Mouse (Mus musculus): Measurements from ENCODE around the gene Ppp1r36. TPM values are rescaled to one million over a fixed set of nuclear protein-coding genes. Genes with fewer than 3 reads are reported as not detected.
A peak's percentile ranks its signal among the peaks of the same experiment; 100 is the strongest.
"Not testable (repeated sequence)": the region's sequence is repeated elsewhere in the genome, so short reads cannot be mapped to it uniquely, and the experiment has no call there.

Ppp1r36 gene
- polyA plus RNA-seq, 1 experiment, result not detected

- no peak for DNase-seq (ENCODE audit: low read depth in 1 of 2, low spot score in 2 of 2)
- Histone ChIP-seq H3K27me3 (ENCODE audit: control insufficient read depth, insufficient read depth, low read length) (peaks cover 6% of the 10 kb centered on the region; the same call in 1 of the 2 replicates), H3K4me1 (ENCODE audit: control insufficient read depth, insufficient read depth, insufficient read length) (no peaks in the 10 kb centered on the region; the same call in 1 of the 2 replicates), H3K4me3 (ENCODE audit: extremely low read depth, insufficient read depth, insufficient read length) (no peak overlapping the region), H3K27ac (ENCODE audit: insufficient read depth, low read length) (no peak overlapping the region), H3K36me3 (ENCODE audit: control insufficient read depth, insufficient read depth, low read length) (no peaks in the 10 kb centered on the region)
- 66% methylated on average over 8 of the region's 8 CpGs for WGBS
- TF ChIP-seq POLR2A (IDR thresholded peaks at IDR 0.05; ENCODE audit: low read depth, low read length) (no peak), CTCF (IDR thresholded peaks at IDR 0.05; ENCODE audit: extremely low read depth, insufficient read depth, insufficient read length, insufficient replicate concordance) (no peak)
These were observed 18.2 kb downstream of the Ppp1r36 start for GRCm38 (mm10) chr12:76435549-76435948.

DNA sequence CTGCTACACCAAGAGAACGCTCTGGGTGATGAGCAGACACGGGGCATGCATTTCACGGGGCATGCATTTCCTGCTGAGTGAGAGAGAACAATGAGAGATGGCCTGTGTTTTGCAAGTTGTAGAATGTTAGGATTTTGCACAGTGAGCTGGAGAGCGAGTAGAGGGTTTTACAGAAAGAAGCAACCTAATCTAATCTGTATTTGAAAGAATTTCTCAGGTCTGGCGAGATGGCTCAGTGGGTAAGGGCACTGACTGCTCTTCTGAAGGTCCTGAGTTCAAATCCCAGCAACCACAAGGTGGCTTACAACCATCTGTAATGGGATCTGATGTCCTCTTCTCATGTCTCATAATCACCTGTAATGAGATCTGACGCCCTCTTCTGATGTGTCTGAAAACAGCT lies 26.1 kb downstream of the Ppp1r36 start:
- not testable (repeated sequence) for DNase-seq (ENCODE audit: low read depth in 1 of 2, low spot score in 2 of 2); H3K27me3 ChIP-seq (ENCODE audit: control insufficient read depth, insufficient read depth, low read length); H3K4me3 ChIP-seq (ENCODE audit: extremely low read depth, insufficient read depth, insufficient read length); H3K27ac ChIP-seq (ENCODE audit: insufficient read depth, low read length); H3K36me3 ChIP-seq (ENCODE audit: control insufficient read depth, insufficient read depth, low read length); H3K4me1 ChIP-seq (ENCODE audit: control insufficient read depth, insufficient read depth, insufficient read length)
- 72% methylated on average over 6 of the region's 6 CpGs for WGBS

DNA sequence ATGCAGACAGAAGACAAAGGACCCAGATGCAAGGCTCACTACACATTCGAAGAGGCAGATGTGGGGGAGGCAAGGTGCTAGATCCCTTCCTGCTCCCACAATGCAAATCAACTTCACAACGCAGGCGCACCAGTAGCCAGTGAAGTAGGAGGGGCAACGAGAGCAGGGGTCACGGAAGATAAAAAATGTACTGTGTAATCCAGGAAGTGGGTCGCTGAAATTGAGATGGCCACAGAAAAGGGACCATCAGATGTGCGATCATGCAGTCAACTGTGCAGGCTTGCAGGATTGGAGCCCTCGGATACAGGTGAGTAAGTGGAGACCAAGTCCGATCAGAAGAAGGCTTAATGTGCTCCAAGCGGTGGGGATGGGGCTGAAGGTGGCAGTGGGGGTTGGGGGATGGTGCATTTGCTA lies 27.0 kb downstream of the Ppp1r36 start:
- TF ChIP-seq CTCF (IDR thresholded peaks at IDR 0.05; ENCODE audit: extremely low read depth, insufficient read depth, insufficient read length, insufficient replicate concordance) (no peak), POLR2A (IDR thresholded peaks at IDR 0.05; ENCODE audit: low read depth, low read length) (no peak)
- Histone ChIP-seq H3K27ac (ENCODE audit: insufficient read depth, low read length) (no peak overlapping the region), H3K4me3 (ENCODE audit: extremely low read depth, insufficient read depth, insufficient read length) (peak overlapping the region; percentile 41; the same call in 1 of the 2 replicates), H3K27me3 (ENCODE audit: control insufficient read depth, insufficient read depth, low read length) (no peaks in the 10 kb centered on the region), H3K36me3 (ENCODE audit: control insufficient read depth, insufficient read depth, low read length) (no peaks in the 10 kb centered on the region), H3K4me1 (ENCODE audit: control insufficient read depth, insufficient read depth, insufficient read length) (no peaks in the 10 kb centered on the region)
- WGBS, result 61% methylated on average over 10 of the region's 10 CpGs
- no peak for DNase-seq (ENCODE audit: low read depth in 1 of 2, low spot score in 2 of 2)

DNA sequence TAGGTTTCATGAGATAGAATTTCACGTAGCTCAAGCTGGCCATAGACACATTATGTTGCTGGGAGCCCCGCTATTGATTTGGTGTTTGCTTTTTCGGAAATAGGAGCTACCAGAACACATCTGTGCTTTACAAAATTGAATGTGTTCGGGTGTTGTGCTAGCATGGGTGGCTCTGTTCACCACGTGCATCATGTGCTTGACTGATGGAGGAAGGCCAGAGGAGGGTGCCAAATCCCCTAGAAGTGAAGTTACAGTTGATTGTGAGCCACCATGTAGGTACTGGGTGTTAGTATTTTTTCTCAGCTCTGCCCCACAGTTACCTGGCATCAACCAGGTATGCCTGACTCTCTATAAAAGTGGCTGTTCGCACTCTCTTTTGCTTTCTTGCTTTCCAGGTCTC lies 27.5 kb downstream of the Ppp1r36 start:
- H3K4me3 ChIP-seq (ENCODE audit: extremely low read depth, insufficient read depth, insufficient read length), result no peak overlapping the region
- H3K36me3 ChIP-seq (ENCODE audit: control insufficient read depth, insufficient read depth, low read length), result no peaks in the 10 kb centered on the region
- no peak overlapping the region for H3K27ac ChIP-seq (ENCODE audit: insufficient read depth, low read length)
- no peak for DNase-seq (ENCODE audit: low read depth in 1 of 2, low spot score in 2 of 2)
- no peaks in the 10 kb centered on the region for H3K27me3 ChIP-seq (ENCODE audit: control insufficient read depth, insufficient read depth, low read length)
- WGBS, result 74% methylated on average over 6 of the region's 6 CpGs
- no peaks in the 10 kb centered on the region for H3K4me1 ChIP-seq (ENCODE audit: control insufficient read depth, insufficient read depth, insufficient read length)
- TF ChIP-seq POLR2A (IDR thresholded peaks at IDR 0.05; ENCODE audit: low read depth, low read length) (no peak), CTCF (IDR thresholded peaks at IDR 0.05; ENCODE audit: extremely low read depth, insufficient read depth, insufficient read length, insufficient replicate concordance) (no peak)

DNA sequence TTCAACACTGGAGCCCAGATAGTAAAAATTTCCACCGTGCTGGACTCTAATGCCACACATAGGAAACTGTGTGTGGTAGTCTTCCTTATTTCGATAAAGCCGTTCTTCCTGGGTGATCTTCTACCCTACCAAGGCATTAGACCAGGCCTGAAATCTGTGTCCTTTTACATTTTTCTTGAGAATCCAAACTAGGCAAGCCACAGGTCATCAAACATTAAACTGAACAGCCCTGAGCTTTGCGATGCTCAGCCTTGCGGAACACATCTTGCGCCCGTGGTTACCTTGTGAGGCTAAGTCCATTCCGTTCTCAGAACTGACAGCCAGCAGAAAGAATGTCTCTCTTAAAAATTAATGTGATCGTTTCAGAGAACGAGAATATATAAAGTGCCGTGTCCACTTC lies 28.9 kb downstream of the Ppp1r36 start:
- WGBS, result 88% methylated on average over 11 of the region's 11 CpGs
- no peak overlapping the region for H3K4me3 ChIP-seq (ENCODE audit: extremely low read depth, insufficient read depth, insufficient read length)

GRCm38 (mm10) chr12:76448127-76448526 lies 30.8 kb downstream of the Ppp1r36 start:
- Histone ChIP-seq H3K4me1 (ENCODE audit: control insufficient read depth, insufficient read depth, insufficient read length) (no peaks in the 10 kb centered on the region), H3K4me3 (ENCODE audit: extremely low read depth, insufficient read depth, insufficient read length) (no peak overlapping the region), H3K27me3 (ENCODE audit: control insufficient read depth, insufficient read depth, low read length) (no peaks in the 10 kb centered on the region), H3K36me3 (ENCODE audit: control insufficient read depth, insufficient read depth, low read length) (no peaks in the 10 kb centered on the region), H3K27ac (ENCODE audit: insufficient read depth, low read length) (no peak overlapping the region)
- TF ChIP-seq POLR2A (IDR thresholded peaks at IDR 0.05; ENCODE audit: low read depth, low read length) (no peak), CTCF (IDR thresholded peaks at IDR 0.05; ENCODE audit: extremely low read depth, insufficient read depth, insufficient read length, insufficient replicate concordance) (no peak)
- DNase-seq (ENCODE audit: low read depth in 1 of 2, low spot score in 2 of 2), result no peak
- WGBS, result 83% methylated on average over 6 of the region's 6 CpGs

More for the DNA sequence above, 28.9 kb downstream of the Ppp1r36 start:
- no peaks in the 10 kb centered on the region for H3K27me3 ChIP-seq (ENCODE audit: control insufficient read depth, insufficient read depth, low read length)
- no peak for DNase-seq (ENCODE audit: low read depth in 1 of 2, low spot score in 2 of 2)
- TF ChIP-seq CTCF (IDR thresholded peaks at IDR 0.05; ENCODE audit: extremely low read depth, insufficient read depth, insufficient read length, insufficient replicate concordance), result no peak
- TF ChIP-seq POLR2A (IDR thresholded peaks at IDR 0.05; ENCODE audit: low read depth, low read length), result no peak
- no peak overlapping the region for H3K27ac ChIP-seq (ENCODE audit: insufficient read depth, low read length)
- no peaks in the 10 kb centered on the region for H3K4me1 ChIP-seq (ENCODE audit: control insufficient read depth, insufficient read depth, insufficient read length)
- H3K36me3 ChIP-seq (ENCODE audit: control insufficient read depth, insufficient read depth, low read length), result no peaks in the 10 kb centered on the region

DNA sequence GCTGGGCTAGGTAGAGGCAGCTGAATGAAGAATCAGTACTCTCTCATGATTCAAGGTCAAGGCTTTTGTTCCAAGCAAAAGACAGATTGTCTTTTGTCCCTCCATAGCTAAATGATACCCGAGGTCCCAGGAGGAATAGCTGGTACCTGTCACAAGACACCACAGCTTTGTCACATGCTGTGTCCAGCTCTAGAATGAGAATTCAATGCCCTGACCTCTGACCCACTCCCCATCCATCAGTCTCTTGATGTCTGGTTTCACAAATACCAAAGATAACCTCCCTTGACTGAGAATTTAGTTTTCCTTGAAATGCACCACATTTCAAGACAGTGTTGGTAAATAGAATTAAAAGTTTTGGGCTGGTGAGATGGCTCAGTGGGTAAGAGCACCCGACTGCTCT lies 34.9 kb downstream of the Ppp1r36 start:
- WGBS, result 78% methylated on average over 2 of the region's 2 CpGs
- TF ChIP-seq POLR2A (IDR thresholded peaks at IDR 0.05; ENCODE audit: low read depth, low read length), result no peak
- no peak for TF ChIP-seq CTCF (IDR thresholded peaks at IDR 0.05; ENCODE audit: extremely low read depth, insufficient read depth, insufficient read length, insufficient replicate concordance)
- no peaks in the 10 kb centered on the region for H3K27me3 ChIP-seq (ENCODE audit: control insufficient read depth, insufficient read depth, low read length)
- no peak for DNase-seq (ENCODE audit: low read depth in 1 of 2, low spot score in 2 of 2)
- no peaks in the 10 kb centered on the region for H3K36me3 ChIP-seq (ENCODE audit: control insufficient read depth, insufficient read depth, low read length)
- H3K27ac ChIP-seq (ENCODE audit: insufficient read depth, low read length), result no peak overlapping the region
- H3K4me1 ChIP-seq (ENCODE audit: control insufficient read depth, insufficient read depth, insufficient read length), result no peaks in the 10 kb centered on the region
- H3K4me3 ChIP-seq (ENCODE audit: extremely low read depth, insufficient read depth, insufficient read length), result no peak overlapping the region

- H3K4me3 ChIP-seq (ENCODE audit: extremely low read depth, insufficient read depth, insufficient read length); H3K36me3 ChIP-seq (ENCODE audit: control insufficient read depth, insufficient read depth, low read length); H3K4me1 ChIP-seq (ENCODE audit: control insufficient read depth, insufficient read depth, insufficient read length); DNase-seq (ENCODE audit: low read depth in 1 of 2, low spot score in 2 of 2); H3K27me3 ChIP-seq (ENCODE audit: control insufficient read depth, insufficient read depth, low read length); H3K27ac ChIP-seq (ENCODE audit: insufficient read depth, low read length): not testable (repeated sequence)
- WGBS, result 91% methylated on average over 4 of the region's 4 CpGs
These were observed 41.1 kb downstream of the Ppp1r36 start for GRCm38 (mm10) chr12:76458445-76458844.
